Mouse (Mus musculus): ENCODE data around the gene Kpna3. TPM values are rescaled to one million over a fixed set of nuclear protein-coding genes. Genes with fewer than 3 reads are reported as not detected.

The Kpna3 gene
- polyA plus RNA-seq (2015; fragmentation: Nextera tagmentation; extraction: Ambion mirVana): 45.4 and 51.7 TPM in 2 replicates

GRCm38 (mm10) chr14:61439661-61440559 is at the start of gene Kpna3:
Kpna3 (minus strand) TSS chr14:61439874.

GRCm38 (mm10) chr14:61360131-61360980 is 79.3 kb downstream of the Kpna3 start, which contains the start of gene Ebpl:
Ebpl (minus strand) TSS chr14:61360439.

Other genes with a start within 250 kb of the Kpna3 start
- 112 and 127 TPM in 2 replicates for gene Sgcg, start 181.4 kb downstream of the Kpna3 start, polyA plus RNA-seq (2015; fragmentation: Nextera tagmentation; extraction: Ambion mirVana)
- 0.79 and 1.2 TPM in 2 replicates for gene Arl11, start 130.1 kb downstream of the Kpna3 start, polyA plus RNA-seq (2015; fragmentation: Nextera tagmentation; extraction: Ambion mirVana)
- 5.6 and 6.8 TPM in 2 replicates for gene Ebpl, start 79.4 kb downstream of the Kpna3 start, polyA plus RNA-seq (2015; fragmentation: Nextera tagmentation; extraction: Ambion mirVana)
- 21.3 and 24.8 TPM in 2 replicates for gene Spryd7, start 117.0 kb upstream of the Kpna3 start, polyA plus RNA-seq (2015; fragmentation: Nextera tagmentation; extraction: Ambion mirVana)
- 13.7 and 15.3 TPM in 2 replicates for gene Trim13, start 158.4 kb upstream of the Kpna3 start, polyA plus RNA-seq (2015; fragmentation: Nextera tagmentation; extraction: Ambion mirVana)
- 0.10 and 0.18 TPM in 2 replicates for gene Kcnrg, start 167.6 kb upstream of the Kpna3 start, polyA plus RNA-seq (2015; fragmentation: Nextera tagmentation; extraction: Ambion mirVana)

All from skeletal muscle tissue, postnatal 0 days (tissue).